Mouse (Mus musculus): ENCODE results near the gene Olfr1307.

The Olfr1307 gene

DNA sequence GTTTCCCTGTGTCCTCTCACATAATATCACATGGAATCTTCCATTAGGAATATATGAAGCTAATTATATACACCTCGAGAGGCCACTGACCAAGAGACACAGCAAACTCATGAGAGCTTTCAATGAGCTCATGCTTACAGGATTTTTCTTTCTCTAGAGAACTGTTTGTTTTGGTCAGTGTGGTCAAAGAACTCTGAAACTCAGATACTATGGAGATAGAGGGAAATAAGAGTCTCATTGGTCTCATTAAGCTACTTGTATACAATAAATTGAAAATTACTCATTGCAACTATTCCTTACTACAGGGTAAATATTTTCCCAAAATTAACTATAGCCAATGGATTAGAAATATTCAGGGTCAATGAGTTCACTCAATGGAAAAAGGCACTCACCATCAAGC, at the start of gene Olfr1307:
Olfr1307 (minus strand) TSS at position 101 of the 400 bp plus-strand sequence.
- DNase-seq (ENCODE audit: low read depth, low spot score) = no peak

GRCm38 (mm10) chr2:111990181-111990580, 40.9 kb upstream of the Olfr1307 start, which contains the start of gene Olfr1309:
Olfr1309 (minus strand) TSS chr2:111990281.
- no peak for DNase-seq (ENCODE audit: low read depth, low spot score)

DNA sequence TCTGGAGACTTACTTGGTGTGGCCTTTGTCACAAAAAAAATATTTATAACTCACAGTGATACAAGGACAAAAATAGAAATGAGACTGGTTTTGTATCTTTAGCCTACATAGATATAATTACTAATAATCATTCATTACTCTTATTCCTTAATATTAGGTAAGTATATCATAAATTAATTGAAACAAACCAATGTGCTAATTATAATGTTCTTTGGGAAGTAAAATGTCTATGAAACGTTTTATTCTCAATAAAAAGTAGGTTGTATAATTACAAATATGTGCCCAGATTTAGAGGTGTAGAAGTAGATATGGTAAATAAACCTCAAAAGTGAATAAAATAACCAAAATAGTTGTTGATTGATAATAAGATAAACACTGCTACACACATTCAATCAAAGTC, 15.6 kb upstream of the Olfr1307 start, which contains the start of gene Olfr1308:
Olfr1308 (minus strand) TSS at position 101 of the 400 bp plus-strand sequence.
- DNase-seq (ENCODE audit: low read depth, low spot score) = no peak

DNA sequence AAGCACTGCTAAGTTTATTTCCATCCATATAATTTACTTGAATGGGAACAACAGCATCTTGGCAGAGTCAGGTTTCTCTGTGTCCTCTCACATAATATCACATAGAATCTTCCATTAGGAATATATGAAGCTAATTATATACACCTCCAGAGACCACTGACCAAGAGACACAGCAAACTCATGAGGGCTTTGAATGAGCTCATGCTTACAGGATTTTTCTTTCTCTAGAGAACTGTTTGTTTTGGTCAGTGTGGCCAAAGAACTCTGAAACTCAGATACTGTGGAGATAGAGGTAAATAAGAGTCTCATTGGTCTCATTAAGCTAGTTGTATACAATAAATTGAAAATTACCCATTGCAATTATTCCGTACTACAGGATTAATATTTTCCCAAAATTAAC, 33.1 kb downstream of the Olfr1307 start, which contains the start of gene Olfr1306:
Olfr1306 (minus strand) TSS at position 101 of the 400 bp plus-strand sequence.
- no peak for DNase-seq (ENCODE audit: low read depth, low spot score)

Measured in c-Kit-negative CD71-positive TER-119-positive erythroid progenitor cells, embryonic 14.5 days (primary cell).